Mouse (Mus musculus): ENCODE results near the gene Gabbr2.

Gene Gabbr2

DNA sequence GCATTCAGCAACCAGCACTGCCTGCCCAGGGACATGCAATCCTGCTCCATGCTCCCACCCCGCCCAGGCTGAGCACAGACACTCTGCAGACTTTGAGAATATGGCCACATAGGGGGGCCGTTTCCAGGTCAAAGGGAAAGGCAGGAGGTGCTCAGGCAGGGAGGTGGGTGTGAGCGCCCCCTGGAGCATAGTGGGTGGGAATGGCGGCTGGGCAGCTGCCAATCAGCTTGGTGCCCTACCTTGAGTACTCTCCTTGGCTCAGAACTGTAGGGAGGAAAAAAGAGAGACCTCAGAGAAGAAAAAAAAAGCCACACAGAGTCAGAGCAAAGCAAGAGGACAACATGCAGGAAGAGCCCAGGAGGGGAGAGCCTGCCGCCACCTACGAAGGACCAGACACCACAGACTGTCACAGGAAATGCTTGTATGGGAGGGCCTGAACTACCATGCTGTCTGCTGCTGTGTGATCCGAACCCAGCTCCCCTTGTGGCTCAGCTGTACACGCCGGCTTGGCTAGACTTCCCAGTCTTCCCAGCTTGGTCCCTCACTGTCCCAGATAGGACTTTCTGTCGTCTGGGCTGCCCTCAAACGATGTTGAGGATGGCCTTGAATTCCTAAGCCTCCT lies 373.4 kb downstream of the Gabbr2 start:
- no peak for DNase-seq (ENCODE audit: low spot score in 2 of 2)

DNA sequence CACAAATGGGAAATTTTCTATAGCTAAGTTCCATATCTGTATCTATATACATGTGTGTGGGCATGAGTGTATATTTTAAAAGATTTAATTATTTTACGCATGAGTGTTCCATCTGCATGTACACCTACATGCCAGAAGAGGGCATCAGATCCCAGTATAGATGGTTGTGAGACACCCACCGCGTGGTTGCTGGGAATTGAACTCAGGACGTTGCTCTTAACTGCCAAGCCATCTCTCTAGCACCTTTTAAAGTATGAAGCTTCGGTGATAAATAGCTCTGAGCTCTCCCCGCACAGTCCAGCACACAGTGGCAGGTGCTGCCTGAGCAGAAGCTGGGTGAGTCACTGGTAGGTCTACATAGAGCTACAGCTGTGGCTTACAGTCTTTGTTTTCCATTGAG lies 374.3 kb downstream of the Gabbr2 start:
- DNase-seq (ENCODE audit: low spot score in 2 of 2), result no peak

DNA sequence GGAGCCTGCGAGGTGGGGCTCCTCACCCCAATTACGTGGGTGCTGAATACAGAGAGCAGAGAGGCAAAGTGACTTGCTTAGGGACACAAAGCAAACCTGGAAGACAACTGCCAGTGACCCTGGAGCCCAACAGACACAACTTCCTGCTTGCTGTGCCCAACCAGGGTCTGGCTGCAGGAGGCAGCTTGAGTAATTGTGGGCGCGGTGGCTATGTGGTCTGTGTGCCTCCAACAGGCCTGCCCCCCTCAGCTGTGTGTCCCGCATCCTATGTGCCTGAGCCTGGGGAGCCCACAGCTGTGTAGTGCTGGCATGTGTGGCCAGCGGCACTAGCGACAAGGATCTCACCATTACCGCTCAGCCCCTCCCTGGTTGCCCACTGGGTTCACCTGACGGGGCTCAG lies 377.0 kb downstream of the Gabbr2 start:
- DNase-seq (ENCODE audit: low spot score in 2 of 2), result no peak

DNA sequence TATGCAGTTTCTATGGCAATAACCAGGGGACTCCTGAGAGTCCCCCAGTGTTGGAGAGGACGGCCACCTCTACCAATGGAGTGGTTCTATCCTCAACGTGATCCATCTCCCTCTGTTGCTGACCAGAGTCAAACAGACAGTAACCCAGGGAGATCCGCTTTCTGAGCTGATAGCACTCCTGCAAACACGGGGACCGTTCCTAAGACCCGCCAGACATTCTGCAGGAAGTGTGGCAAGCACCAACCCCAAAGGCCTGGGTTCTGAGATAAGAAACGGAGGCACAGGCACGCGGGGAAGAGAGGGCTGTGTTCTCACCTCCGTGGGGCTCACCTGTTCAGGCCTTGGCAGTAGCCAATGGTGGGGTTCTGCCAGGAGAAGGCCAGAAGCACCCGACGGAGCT lies 378.1 kb downstream of the Gabbr2 start:
- no peak for DNase-seq (ENCODE audit: low spot score in 2 of 2)

All from frontal cortex, postnatal 36 days (tissue).